In the genomic region with DNA sequence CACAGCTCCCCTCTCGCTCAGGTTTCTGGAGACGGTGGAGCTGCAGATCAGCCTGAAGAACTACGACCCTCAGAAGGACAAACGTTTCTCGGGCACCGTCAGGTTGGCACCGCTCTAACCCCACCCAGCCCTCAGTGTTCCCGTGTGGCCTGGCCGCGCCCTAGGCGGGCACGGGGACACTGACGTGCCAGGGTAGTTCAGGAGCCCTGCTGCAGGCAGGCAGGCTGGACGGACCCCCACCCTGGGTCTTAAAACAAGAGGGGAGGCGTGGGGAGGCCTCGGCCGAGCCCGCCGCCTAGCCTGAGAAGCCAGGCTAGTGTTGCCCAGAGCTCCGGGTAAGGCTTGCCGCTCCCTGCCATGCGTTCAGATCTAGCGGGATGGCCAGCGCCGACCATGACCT, we compare ENCODE assay signal across 8 mouse cellular contexts. TPM values are rescaled to one million over a fixed set of nuclear protein-coding genes. Genes with fewer than 3 reads are reported as not detected.
DNase-seq lines count a peak whose midpoint lies in the region; ATAC-seq and TF ChIP-seq lines count a peak whose summit lies in the region.

No protein-coding gene starts in this region.

- H3K4me3 ChIP-seq in heart, embryonic 10.5 days, result peak overlapping the region; percentile 96
- peak overlapping the region; percentile 94 to 96 for H3K4me3 ChIP-seq in MEL (ENCODE audit: control insufficient read depth in 1 of 2, insufficient read depth in 1 of 2, low read depth in 2 of 2, low read length in 2 of 2)
- peak overlapping the region; percentile 73 for H3K4me3 ChIP-seq in heart, postnatal 0 days (ENCODE audit: low read depth, low read length)
- H3K4me3 ChIP-seq in liver, embryonic 13.5 days (replicated peaks), result peak overlapping the region; percentile 97
- peak overlapping the region; percentile 82 for H3K4me3 ChIP-seq in stomach, embryonic 15.5 days (replicated peaks)

- TF ChIP-seq POLR2A in MEL (IDR thresholded peaks at IDR 0.05; ENCODE audit: control insufficient read depth in 1 of 2, insufficient read depth in 1 of 2, low read depth in 1 of 2, low read length in 2 of 2, poor library complexity in 1 of 2), result no peak

- H3K79me2 ChIP-seq in MEL (ENCODE audit: control insufficient read depth, insufficient read depth, low read length, poor library complexity), result peaks cover 24% of the 10 kb centered on the region

- peak overlapping the region; percentile 98 for H3K27ac ChIP-seq in heart, embryonic 10.5 days
- peak overlapping the region; percentile 91 for H3K27ac ChIP-seq in MEL (ENCODE audit: control insufficient read depth, low read depth, low read length)
- H3K27ac ChIP-seq in heart, postnatal 0 days (ENCODE audit: low read depth), result peak overlapping the region; percentile 93
- peak overlapping the region; percentile 95 for H3K27ac ChIP-seq in liver, embryonic 13.5 days
- peak overlapping the region; percentile 96 for H3K27ac ChIP-seq in stomach, embryonic 15.5 days

- H3K9ac ChIP-seq in MEL (ENCODE audit: control insufficient read depth, low read depth, low read length, poor library complexity, severe bottlenecking), result peak overlapping the region; percentile 99
- H3K9ac ChIP-seq in heart, postnatal 0 days (replicated peaks; ENCODE audit: low read depth, low read length), result peak overlapping the region; percentile 88
- peak overlapping the region; percentile 99 for H3K9ac ChIP-seq in liver, embryonic 13.5 days
- peak overlapping the region; percentile 94 for H3K9ac ChIP-seq in stomach, embryonic 15.5 days

- H3K4me2 ChIP-seq in heart, postnatal 0 days (ENCODE audit: low read depth, low read length), result peak overlapping the region; percentile 81
- peak overlapping the region; percentile 95 for H3K4me2 ChIP-seq in liver, embryonic 13.5 days
- H3K4me2 ChIP-seq in stomach, embryonic 15.5 days, result peak overlapping the region; percentile 75

- no peaks in the 10 kb centered on the region for H3K27me3 ChIP-seq in heart, embryonic 10.5 days (ENCODE audit: insufficient read depth, poor library complexity, severe bottlenecking)
- H3K27me3 ChIP-seq in MEL (ENCODE audit: control insufficient read depth in 1 of 2, insufficient read depth in 2 of 2, low read length in 2 of 2), result no peaks in the 10 kb centered on the region
- no peaks in the 10 kb centered on the region for H3K27me3 ChIP-seq in heart, postnatal 0 days (ENCODE audit: control insufficient read depth, insufficient read depth, low read length)
- H3K27me3 ChIP-seq in liver, embryonic 13.5 days, result no peaks in the 10 kb centered on the region; the same call in 1 of the 2 replicates
- H3K27me3 ChIP-seq in stomach, embryonic 15.5 days (replicated peaks), result no peaks in the 10 kb centered on the region

- peak; percentile 13 for ATAC-seq in heart, postnatal 0 days (ENCODE audit: insufficient read depth, low read depth)
- peak; percentile 25 for ATAC-seq in liver, embryonic 13.5 days (ENCODE audit: low read depth)
- ATAC-seq in stomach, embryonic 15.5 days (ENCODE audit: insufficient read depth, low FRiP score, low read depth), result no peak
- no peak for ATAC-seq in granulocyte monocyte progenitor cell, adult 5-6 weeks (replicated peaks; ENCODE audit: poor library complexity, severe bottlenecking)

- WGBS in heart, embryonic 10.5 days, result under 1% methylated on average over 25 of the region's 25 CpGs
- WGBS in heart, postnatal 0 days, result under 1% methylated on average over 25 of the region's 25 CpGs
- under 1% methylated on average over 25 of the region's 25 CpGs for WGBS in liver, embryonic 13.5 days (ENCODE audit: insufficient replicate concordance)
- under 1% methylated on average over 25 of the region's 25 CpGs for WGBS in stomach, embryonic 15.5 days

- DNase-seq in heart, embryonic 10.5 days (ENCODE audit: low spot score), result no peak
- no peak for DNase-seq in heart, adult 18-20 months
- peak; percentile 38 for DNase-seq in MEL (ENCODE audit: low read depth, low spot score)
- no peak for DNase-seq in heart, postnatal 0 days (ENCODE audit: low spot score)
- peak; percentile 34 for DNase-seq in liver, embryonic 13.5 days
- DNase-seq in spleen, postnatal 4 days (ENCODE audit: low spot score in 2 of 2), result no peak

- peaks cover 69% of the 10 kb centered on the region for H3K36me3 ChIP-seq in heart, embryonic 10.5 days
- H3K36me3 ChIP-seq in MEL (ENCODE audit: control insufficient read depth in 1 of 2, insufficient read depth in 2 of 2, low read length in 2 of 2), result peaks cover 4 to 5% of the 10 kb centered on the region in 2 experiments; a peak in 3 of 4 replicates
- peaks cover 30% of the 10 kb centered on the region for H3K36me3 ChIP-seq in heart, postnatal 0 days (replicated peaks; ENCODE audit: control insufficient read depth, insufficient read depth, low read length)
- H3K36me3 ChIP-seq in liver, embryonic 13.5 days, result peaks cover 52% of the 10 kb centered on the region
- peaks cover 27% of the 10 kb centered on the region for H3K36me3 ChIP-seq in stomach, embryonic 15.5 days

- no peaks in the 10 kb centered on the region for H3K9me3 ChIP-seq in heart, embryonic 10.5 days
- no peaks in the 10 kb centered on the region for H3K9me3 ChIP-seq in MEL (replicated peaks; ENCODE audit: insufficient read depth, low read length)
- H3K9me3 ChIP-seq in heart, postnatal 0 days (replicated peaks; ENCODE audit: control insufficient read depth, low read length), result no peaks in the 10 kb centered on the region
- peaks cover 6% of the 10 kb centered on the region for H3K9me3 ChIP-seq in liver, embryonic 13.5 days (replicated peaks)
- H3K9me3 ChIP-seq in stomach, embryonic 15.5 days, result no peaks in the 10 kb centered on the region

- no peak for TF ChIP-seq EP300 in MEL (IDR thresholded peaks at IDR 0.05; ENCODE audit: low read depth in 1 of 2, low read length in 2 of 2)
- no peak for TF ChIP-seq EP300 in heart, postnatal 0 days (IDR thresholded peaks at IDR 0.05; ENCODE audit: low read depth)

- H3K4me1 ChIP-seq in heart, embryonic 10.5 days, result peaks cover 56% of the 10 kb centered on the region
- H3K4me1 ChIP-seq in MEL (ENCODE audit: control insufficient read depth in 1 of 2, insufficient read depth in 2 of 2, low read length in 2 of 2), result peaks cover 0 to 8% of the 10 kb centered on the region in 2 experiments; a peak in 1 of 4 replicates
- peaks cover 18% of the 10 kb centered on the region for H3K4me1 ChIP-seq in heart, postnatal 0 days (ENCODE audit: control insufficient read depth, insufficient read depth)
- H3K4me1 ChIP-seq in liver, embryonic 13.5 days (replicated peaks), result peaks cover 61% of the 10 kb centered on the region
- peaks cover 42% of the 10 kb centered on the region for H3K4me1 ChIP-seq in stomach, embryonic 15.5 days

- no peak for TF ChIP-seq CTCF in MEL (IDR thresholded peaks at IDR 0.05 in 2 of 3, conservative IDR thresholded peaks at IDR 0.05 in 1 of 3; ENCODE audit: control insufficient read depth in 1 of 3, insufficient read depth in 1 of 3, low read depth in 2 of 3, low read length in 3 of 3, poor library complexity in 1 of 3, severe bottlenecking in 1 of 3)
- no peak for TF ChIP-seq CTCF in heart, postnatal 0 days (IDR thresholded peaks at IDR 0.05; ENCODE audit: low read depth)

- TF ChIP-seq RAD21 in MEL (IDR thresholded peaks at IDR 0.05; ENCODE audit: low read depth, low read length), result no peak

RNA-seq across cellular contexts. Expression of gene Rpl10a, which starts 0.7 kb away (rescaled TPM):
- polyA plus RNA-seq in heart, embryonic 10.5 days (2016; fragmentation: Nextera tagmentation; extraction: Ambion mirVana), result 345 and 365 TPM in 2 replicates
- total RNA-seq in heart, adult 18-20 months (2021), result 100 to 1,000 TPM; 422 to 438 TPM
- 2,803 and 2,872 TPM in 2 replicates for total RNA-seq in MEL (2012; rRNA removed)
- 1,000 to 10,000 TPM in 1 of 2 experiments, not detected in 1; 2,044 TPM for polyA plus RNA-seq in MEL (2012; ENCODE audit: insufficient read depth in 1 of 2, insufficient read length in 2 of 2, low read depth in 1 of 2, low replicate concordance in 2 of 2, missing spikeins in 1 of 2)
- total RNA-seq in heart, postnatal 0 days (2014; rRNA removed; ENCODE audit: low replicate concordance), result 817 and 939 TPM in 2 replicates
- 255 and 273 TPM in 2 replicates for polyA plus RNA-seq in heart, postnatal 0 days (2015; fragmentation: Nextera tagmentation; extraction: Ambion mirVana)
- 372 and 464 TPM in 2 replicates for polyA plus RNA-seq in liver, embryonic 13.5 days (2015; fragmentation: Nextera tagmentation; extraction: Ambion mirVana)
- 490 and 616 TPM in 2 replicates for polyA plus RNA-seq in stomach, embryonic 15.5 days (2015; fragmentation: Nextera tagmentation; extraction: Ambion mirVana)
- total RNA-seq in granulocyte monocyte progenitor cell, adult 5-6 weeks (2014; fragmentation: Nextera tagmentation), result 2,618 and 3,063 TPM in 2 replicates
- total RNA-seq in granulocyte monocyte progenitor cell, adult 5-6 weeks (2017), result 785 and 838 TPM in 2 replicates

RNA-seq across cellular contexts. Expression of gene Fance, which starts 15.6 kb away (rescaled TPM):
- polyA plus RNA-seq in heart, embryonic 10.5 days (2016; fragmentation: Nextera tagmentation; extraction: Ambion mirVana), result 25.8 and 30.6 TPM in 2 replicates
- 10 to 100 TPM; 10.5 to 12.7 TPM for total RNA-seq in heart, adult 18-20 months (2021)
- 46.0 and 51.2 TPM in 2 replicates for total RNA-seq in MEL (2012; rRNA removed)
- polyA plus RNA-seq in MEL (2012; ENCODE audit: insufficient read depth in 1 of 2, insufficient read length in 2 of 2, low read depth in 1 of 2, low replicate concordance in 2 of 2, missing spikeins in 1 of 2), result 100 to 1,000 TPM; 105 to 382 TPM
- 14.1 and 21.7 TPM in 2 replicates for total RNA-seq in heart, postnatal 0 days (2014; rRNA removed; ENCODE audit: low replicate concordance)
- 13.8 and 14.1 TPM in 2 replicates for polyA plus RNA-seq in heart, postnatal 0 days (2015; fragmentation: Nextera tagmentation; extraction: Ambion mirVana)
- polyA plus RNA-seq in liver, embryonic 13.5 days (2015; fragmentation: Nextera tagmentation; extraction: Ambion mirVana), result 11.3 and 13.5 TPM in 2 replicates
- polyA plus RNA-seq in stomach, embryonic 15.5 days (2015; fragmentation: Nextera tagmentation; extraction: Ambion mirVana), result 26.9 and 29.9 TPM in 2 replicates
- total RNA-seq in granulocyte monocyte progenitor cell, adult 5-6 weeks (2014; fragmentation: Nextera tagmentation), result 41.7 and 47.9 TPM in 2 replicates
- 15.0 and 16.4 TPM in 2 replicates for total RNA-seq in granulocyte monocyte progenitor cell, adult 5-6 weeks (2017)

RNA-seq across cellular contexts. Expression of gene Tead3, which starts 21.7 kb away (rescaled TPM):
- polyA plus RNA-seq in heart, embryonic 10.5 days (2016; fragmentation: Nextera tagmentation; extraction: Ambion mirVana), result 6.3 and 6.5 TPM in 2 replicates
- 10 to 100 TPM; 12.0 to 13.3 TPM for total RNA-seq in heart, adult 18-20 months (2021)
- 0.46 and 0.73 TPM in 2 replicates for total RNA-seq in MEL (2012; rRNA removed)
- 1 to 10 TPM in 1 of 2 experiments, not detected in 1; 4.1 TPM for polyA plus RNA-seq in MEL (2012; ENCODE audit: insufficient read depth in 1 of 2, insufficient read length in 2 of 2, low read depth in 1 of 2, low replicate concordance in 2 of 2, missing spikeins in 1 of 2)
- total RNA-seq in heart, postnatal 0 days (2014; rRNA removed; ENCODE audit: low replicate concordance), result 13.1 and 19.7 TPM in 2 replicates
- polyA plus RNA-seq in heart, postnatal 0 days (2015; fragmentation: Nextera tagmentation; extraction: Ambion mirVana), result 3.2 and 3.3 TPM in 2 replicates
- 0.76 and 0.96 TPM in 2 replicates for polyA plus RNA-seq in liver, embryonic 13.5 days (2015; fragmentation: Nextera tagmentation; extraction: Ambion mirVana)
- 11.5 and 12.0 TPM in 2 replicates for polyA plus RNA-seq in stomach, embryonic 15.5 days (2015; fragmentation: Nextera tagmentation; extraction: Ambion mirVana)
- total RNA-seq in granulocyte monocyte progenitor cell, adult 5-6 weeks (2014; fragmentation: Nextera tagmentation), result 3.3 TPM in 1 of 2 replicates, not detected in the other
- total RNA-seq in granulocyte monocyte progenitor cell, adult 5-6 weeks (2017), result 0.04 TPM in 1 of 2 replicates, not detected in the other

RNA-seq across cellular contexts. Expression of gene Tulp1, which starts 36.1 kb away (rescaled TPM):
- polyA plus RNA-seq in heart, embryonic 10.5 days (2016; fragmentation: Nextera tagmentation; extraction: Ambion mirVana), result 5.0 and 5.7 TPM in 2 replicates
- not detected for total RNA-seq in heart, adult 18-20 months (2021)
- 0.23 and 0.49 TPM in 2 replicates for total RNA-seq in MEL (2012; rRNA removed)
- 1 to 10 TPM in 1 of 2 experiments, not detected in 1; 2.4 TPM for polyA plus RNA-seq in MEL (2012; ENCODE audit: insufficient read depth in 1 of 2, insufficient read length in 2 of 2, low read depth in 1 of 2, low replicate concordance in 2 of 2, missing spikeins in 1 of 2)
- total RNA-seq in heart, postnatal 0 days (2014; rRNA removed; ENCODE audit: low replicate concordance), result 0.61 and 5.3 TPM in 2 replicates
- 0.86 and 1.3 TPM in 2 replicates for polyA plus RNA-seq in heart, postnatal 0 days (2015; fragmentation: Nextera tagmentation; extraction: Ambion mirVana)
- polyA plus RNA-seq in liver, embryonic 13.5 days (2015; fragmentation: Nextera tagmentation; extraction: Ambion mirVana), result 0.52 and 1.3 TPM in 2 replicates
- polyA plus RNA-seq in stomach, embryonic 15.5 days (2015; fragmentation: Nextera tagmentation; extraction: Ambion mirVana), result 4.2 and 5.0 TPM in 2 replicates
- not detected in 2 replicates for total RNA-seq in granulocyte monocyte progenitor cell, adult 5-6 weeks (2014; fragmentation: Nextera tagmentation)
- total RNA-seq in granulocyte monocyte progenitor cell, adult 5-6 weeks (2017), result 0.69 TPM in 1 of 2 replicates, not detected in the other

Comparison
In these comparisons a context has a peak if more than half of its experiments do, and no peak if none do; other contexts are left out.
1. DNase-seq: peak in MEL (single experiment) and liver, embryonic 13.5 days (single experiment); none in heart, embryonic 10.5 days (single experiment), heart, adult 18-20 months (0 of 2), heart, postnatal 0 days (single experiment) and spleen, postnatal 4 days (0 of 2).
2. ATAC-seq: peak in heart, postnatal 0 days (single experiment) and liver, embryonic 13.5 days (single experiment); none in stomach, embryonic 15.5 days (single experiment) and granulocyte monocyte progenitor cell, adult 5-6 weeks (single experiment).
3. Peak in every context shown above with its lines, with median percentiles within 50 percentile points of each other: H3K27ac ChIP-seq, H3K4me3 ChIP-seq, H3K9ac ChIP-seq and H3K4me2 ChIP-seq.